Mouse (Mus musculus) neutrophil, adult 5-6 weeks (primary cell): ENCODE data around the gene Arvcf. TPM values are rescaled to one million over a fixed set of nuclear protein-coding genes. Genes with fewer than 3 reads are reported as not detected.

Source experiments
- ATAC-seq: fragments of 151-379, 151-347 bp; 2 replicates; pipeline ENCODE4 v1.8.0; 2017; ENCODE audit warnings: mild to moderate bottlenecking, moderate TSS enrichment; ENCODE audit not compliant: insufficient number of reproducible peaks, poor library complexity, low FRiP score, severe bottlenecking; ENCODE audit errors: extremely low read depth
- total RNA-seq: library from RNA; stranded (forward); fragments of 200-1000 nt; gene quantifications from 2 replicates; pipeline ENCODE4 v1.2.3, GENCODE M21; 2017

The Arvcf gene
- total RNA-seq, 1 experiment from 2014 or later = 4.7 TPM

GRCm38 (mm10) chr16:18349761-18350325 lies 1.9 kb downstream of the Arvcf start:
- ATAC-seq = no peak

GRCm38 (mm10) chr16:18351313-18352055 lies 3.5 kb downstream of the Arvcf start:
- ATAC-seq = no peak

GRCm38 (mm10) chr16:18353106-18353505 lies 5.1 kb downstream of the Arvcf start:
- ATAC-seq = no peak

GRCm38 (mm10) chr16:18356961-18357360 lies 9.0 kb downstream of the Arvcf start:
- no peak for ATAC-seq

- ATAC-seq = no peak
Observed at GRCm38 (mm10) chr16:18357977-18358376, 10.0 kb downstream of the Arvcf start.

GRCm38 (mm10) chr16:18360151-18360805 lies 12.3 kb downstream of the Arvcf start:
- ATAC-seq = no peak

GRCm38 (mm10) chr16:18362948-18363347 lies 15.0 kb downstream of the Arvcf start:
- no peak for ATAC-seq

- ATAC-seq = no peak
Observed at GRCm38 (mm10) chr16:18366849-18367248, 18.9 kb downstream of the Arvcf start.

GRCm38 (mm10) chr16:18370197-18370596 lies 22.2 kb downstream of the Arvcf start:
- no peak for ATAC-seq

- no peak for ATAC-seq
Observed at GRCm38 (mm10) chr16:18373632-18374031, 25.6 kb downstream of the Arvcf start.

- no peak for ATAC-seq
Observed at GRCm38 (mm10) chr16:18376297-18376954, 28.4 kb downstream of the Arvcf start.

GRCm38 (mm10) chr16:18377203-18377602 lies 29.2 kb downstream of the Arvcf start:
- no peak for ATAC-seq

GRCm38 (mm10) chr16:18378489-18378888 lies 30.5 kb downstream of the Arvcf start:
- no peak for ATAC-seq

- ATAC-seq = no peak
Observed at GRCm38 (mm10) chr16:18379338-18380001, 31.5 kb downstream of the Arvcf start.

- ATAC-seq = no peak
Observed at GRCm38 (mm10) chr16:18380495-18381063, 32.6 kb downstream of the Arvcf start.

GRCm38 (mm10) chr16:18381621-18382258 lies 33.8 kb downstream of the Arvcf start:
- ATAC-seq = no peak

GRCm38 (mm10) chr16:18383045-18383726 lies 35.2 kb downstream of the Arvcf start:
- ATAC-seq = no peak

- ATAC-seq = no peak
Observed at GRCm38 (mm10) chr16:18383756-18384155, 35.8 kb downstream of the Arvcf start.
